Mouse (Mus musculus) layer of hippocampus, postnatal 25 days (tissue): ENCODE results near the gene Tnfrsf1b. TPM values are rescaled to one million over a fixed set of nuclear protein-coding genes. Genes with fewer than 3 reads are reported as not detected.
A peak's percentile ranks its signal among the peaks of the same experiment; 100 is the strongest.
"Not testable (repeated sequence)": the region's sequence is repeated elsewhere in the genome, so short reads cannot be mapped to it uniquely, and the experiment has no call there.

ENCODE experiments used
- DNase-seq, 2 experiments: peaks; one replicate each; pipeline ENCODE4 v3.0.0; 2022; ENCODE audit warnings: mixed read lengths in 2 of 2, low spot score in 1 of 2; ENCODE audit errors: extremely low spot score in 1 of 2
- total RNA-seq, 2 experiments: library from RNA; stranded (reverse); gene quantifications; 2 replicates each; pipeline ENCODE4 v1.2.3; 2021

Gene Tnfrsf1b
- total RNA-seq, 2 experiments from 2014 or later, result 2.5 to 3.2 TPM

- DNase-seq, result peak; percentile 89 to 98
Observed at GRCm38 (mm10) chr4:145194559-145195162, 52.0 kb downstream of the Tnfrsf1b start, which contains the start of gene Vps13d. TSS of gene Vps13d (minus strand) at chr4:145195005.

DNA sequence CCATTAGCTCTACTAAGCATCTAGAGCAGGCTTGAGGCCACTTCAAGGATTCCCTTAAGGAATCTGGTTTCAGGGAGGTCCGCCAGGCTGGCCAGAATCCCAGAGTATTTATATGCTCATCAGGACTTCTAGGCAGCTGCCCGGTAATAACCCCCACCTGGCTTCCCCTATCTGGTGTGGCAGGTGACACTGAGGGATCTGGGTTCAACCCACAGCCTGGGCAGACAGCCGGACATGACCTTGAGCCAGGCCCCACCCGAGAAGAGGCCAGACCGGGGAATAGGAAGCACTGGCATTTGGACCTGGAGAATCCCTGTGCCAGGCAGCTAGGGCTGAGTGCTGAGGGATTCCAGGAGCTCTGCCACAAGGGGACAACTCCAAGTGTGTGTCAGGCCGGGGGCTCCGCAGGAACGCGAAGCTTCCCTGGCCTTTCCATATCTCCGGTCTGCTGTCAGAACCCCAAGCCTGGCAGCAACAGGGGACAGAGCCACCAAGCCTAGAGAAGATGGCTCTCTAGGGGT, 52.6 kb downstream of the Tnfrsf1b start:
- DNase-seq, result no peak

- DNase-seq, result no peak
Observed at GRCm38 (mm10) chr4:145193406-145193805, 53.3 kb downstream of the Tnfrsf1b start.

DNA sequence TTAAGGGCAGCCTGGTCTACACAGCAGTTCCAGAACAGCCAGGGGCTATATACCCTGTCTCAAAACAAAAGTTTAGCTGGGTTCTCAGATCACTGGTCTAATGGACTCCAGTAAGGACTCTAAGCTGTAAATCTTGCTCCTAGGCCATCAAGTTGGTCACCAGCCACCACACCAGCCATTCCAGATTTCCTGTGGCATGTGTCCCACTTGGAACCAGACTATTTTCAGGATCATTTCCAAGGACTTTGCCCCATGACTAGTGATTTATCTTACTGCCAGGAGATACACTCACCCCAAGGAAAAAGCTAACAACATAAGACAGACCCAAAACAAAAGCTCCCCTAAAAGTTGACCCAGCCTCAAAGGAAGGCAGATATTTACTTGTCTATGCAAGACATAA, 54.0 kb downstream of the Tnfrsf1b start:
- DNase-seq, result no peak

DNA sequence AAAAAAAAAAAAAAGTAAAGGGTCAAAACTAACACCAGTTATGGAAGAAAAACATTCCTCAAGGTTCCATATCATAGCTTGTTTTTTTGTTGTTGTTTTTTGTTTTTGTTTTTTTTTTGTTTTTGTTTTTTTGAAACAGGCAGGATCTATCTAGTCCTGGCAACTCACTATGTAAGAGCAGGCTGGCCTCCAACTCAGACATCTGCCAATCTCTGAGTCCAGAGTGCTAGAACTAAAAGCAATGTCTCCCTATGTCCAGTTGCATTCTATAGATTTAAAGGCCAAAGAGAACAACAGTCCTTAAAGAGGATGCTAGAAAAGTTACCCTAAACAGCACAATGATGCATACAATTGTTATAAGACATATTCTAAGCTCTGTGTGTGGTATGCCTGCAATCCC, 58.1 kb downstream of the Tnfrsf1b start:
- no peak for DNase-seq

DNA sequence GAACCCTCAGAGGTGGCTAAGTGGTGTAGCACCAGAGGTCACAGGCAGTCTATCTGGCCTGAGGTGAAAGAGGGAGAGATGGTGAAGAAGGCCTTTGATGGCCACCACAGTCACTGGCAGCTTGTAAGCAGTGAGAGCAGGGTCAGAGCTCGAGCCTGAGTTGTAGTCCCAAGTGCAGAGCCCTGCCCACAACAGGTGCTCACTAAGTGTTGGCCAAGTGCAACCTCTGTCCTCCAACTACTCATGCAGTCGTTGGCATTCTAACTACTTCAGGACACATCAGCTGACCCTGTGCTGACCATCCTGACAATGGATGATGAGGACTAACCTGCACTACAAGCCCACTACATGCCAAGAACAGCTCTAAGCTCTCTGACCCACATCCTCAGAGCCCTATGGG, 59.1 kb downstream of the Tnfrsf1b start:
- no peak for DNase-seq

GRCm38 (mm10) chr4:145178918-145179549, 67.6 kb downstream of the Tnfrsf1b start:
- DNase-seq, result no peak

- DNase-seq, result not testable (repeated sequence)
Observed at GRCm38 (mm10) chr4:145165542-145165941, 81.1 kb downstream of the Tnfrsf1b start.

- no peak for DNase-seq
Observed at GRCm38 (mm10) chr4:145164111-145164510, 82.6 kb downstream of the Tnfrsf1b start.

Other genes with a start within 250 kb of the Tnfrsf1b start
- 10 to 100 TPM; 60.5 to 66.0 TPM for gene Vps13d, start 51.9 kb downstream of the Tnfrsf1b start, total RNA-seq
- gene Tnfrsf8, start 68.3 kb upstream of the Tnfrsf1b start, total RNA-seq, result 1 to 10 TPM in 1 of 2 experiments, under 1 TPM in 1; 0.79 to 1.1 TPM